Mouse (Mus musculus) mesoderm, embryonic 11.5 days (tissue): ENCODE measurements around the gene Prdx5.

Experiments used
- DNase-seq: peaks from one replicate; pipeline ENCODE4 v3.0.0-alpha.2; 2012; ENCODE audit warnings: low read depth, low spot score

Gene Prdx5

DNA sequence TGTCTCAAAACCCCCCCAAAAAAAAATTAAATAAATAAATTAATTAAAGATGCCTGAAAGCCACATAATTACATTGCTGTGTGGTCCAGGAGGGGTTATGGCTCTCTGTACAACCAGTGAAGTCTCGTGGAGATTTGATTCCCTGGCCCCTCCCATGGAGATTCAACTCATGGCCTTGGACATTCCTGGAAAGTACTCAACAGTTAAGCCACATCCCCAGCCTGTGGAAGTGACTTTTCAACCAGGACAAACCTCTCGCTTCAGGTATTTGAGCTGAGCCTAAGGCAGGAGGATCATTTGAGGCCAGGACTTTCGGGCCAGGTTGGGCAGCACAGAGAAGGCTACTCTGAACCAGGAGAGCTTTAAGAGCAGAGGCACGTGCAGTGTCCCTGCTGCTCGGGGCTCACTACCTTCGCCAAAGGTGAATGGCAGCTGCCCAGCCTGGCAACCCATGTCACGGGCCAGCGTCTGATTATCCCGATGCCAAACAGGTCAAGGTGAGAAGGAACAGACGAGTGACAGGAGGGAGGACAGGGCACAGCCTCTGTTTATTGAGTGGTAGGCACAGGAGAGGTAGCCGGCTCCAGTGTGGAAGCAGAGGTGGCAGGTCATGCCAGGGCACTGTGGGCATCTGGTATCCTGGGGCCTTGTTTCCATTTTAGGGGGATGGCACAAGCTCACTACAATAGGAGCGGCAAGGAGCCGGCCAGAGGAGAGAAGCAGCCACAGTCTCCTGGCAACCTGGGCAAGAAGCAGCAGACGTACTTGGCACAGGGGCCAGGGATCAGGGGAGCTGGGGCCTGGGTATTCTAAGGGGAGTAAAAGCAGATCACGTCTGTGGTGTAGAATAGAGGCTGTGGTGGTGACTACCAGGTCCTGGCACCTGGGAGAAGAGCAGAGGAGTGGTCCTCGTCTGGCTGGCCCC, 27.9 kb upstream of the Prdx5 start:
- DNase-seq, result no peak

DNA sequence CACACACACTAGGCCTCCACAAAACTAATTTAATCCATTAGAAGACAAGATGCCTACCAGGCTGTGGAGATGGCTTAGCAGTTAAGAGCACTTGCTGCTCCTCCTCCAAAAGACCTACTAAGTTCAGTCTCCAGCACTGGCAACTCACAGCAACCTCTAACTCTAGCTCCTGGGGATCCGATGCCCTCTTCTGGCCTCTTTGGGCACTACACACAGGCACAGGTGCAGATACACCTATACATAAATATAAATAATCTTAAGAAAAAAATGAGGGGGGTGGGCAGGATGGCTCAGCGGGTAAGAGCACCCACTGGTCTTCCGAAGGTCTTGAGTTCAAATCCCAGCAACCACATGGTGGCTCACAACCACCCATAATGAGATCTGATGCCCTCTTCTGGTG, 26.4 kb upstream of the Prdx5 start:
- no peak for DNase-seq

DNA sequence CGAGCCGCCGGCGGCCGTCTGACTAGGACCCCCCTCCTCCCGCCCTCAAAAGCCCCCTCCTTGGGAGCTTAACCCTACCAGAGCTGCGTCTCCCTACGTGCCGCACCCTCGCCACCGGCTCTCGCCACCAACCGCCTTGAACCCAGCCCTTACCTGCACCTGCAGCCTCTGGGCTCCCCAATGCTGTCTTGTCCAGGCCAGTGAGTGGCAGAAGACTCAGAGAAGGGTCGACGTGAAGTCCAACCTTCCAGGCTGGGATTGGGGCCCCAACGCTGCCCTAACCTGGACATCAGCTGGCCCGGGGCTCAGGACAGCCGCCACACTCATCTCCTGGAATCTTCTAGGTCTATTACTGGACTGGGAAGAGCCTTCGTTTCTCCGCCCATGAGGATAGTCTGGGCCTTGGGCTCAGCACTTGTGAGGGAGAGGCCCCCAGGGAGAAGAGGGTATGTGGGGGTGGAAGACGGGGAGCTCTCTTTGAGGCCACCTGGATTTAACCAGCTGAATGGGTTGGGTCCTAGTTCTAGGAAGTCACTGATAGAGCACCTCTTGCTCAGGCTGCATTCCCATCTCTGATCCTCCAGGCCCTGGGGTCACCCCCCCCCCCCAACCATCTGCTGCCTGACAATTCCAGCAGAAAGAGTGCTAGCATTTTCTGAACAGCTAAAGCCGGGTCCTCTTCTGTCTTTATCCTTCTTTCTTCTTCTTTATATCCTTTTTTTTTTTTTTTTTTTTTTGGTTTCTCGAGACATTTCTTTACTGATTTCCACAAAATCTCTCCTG, 24.5 kb upstream of the Prdx5 start, which contains the start of gene Kcnk4:
TSS of gene Kcnk4 (minus strand) at position 321 of the 783 bp plus-strand sequence.
- no peak for DNase-seq

DNA sequence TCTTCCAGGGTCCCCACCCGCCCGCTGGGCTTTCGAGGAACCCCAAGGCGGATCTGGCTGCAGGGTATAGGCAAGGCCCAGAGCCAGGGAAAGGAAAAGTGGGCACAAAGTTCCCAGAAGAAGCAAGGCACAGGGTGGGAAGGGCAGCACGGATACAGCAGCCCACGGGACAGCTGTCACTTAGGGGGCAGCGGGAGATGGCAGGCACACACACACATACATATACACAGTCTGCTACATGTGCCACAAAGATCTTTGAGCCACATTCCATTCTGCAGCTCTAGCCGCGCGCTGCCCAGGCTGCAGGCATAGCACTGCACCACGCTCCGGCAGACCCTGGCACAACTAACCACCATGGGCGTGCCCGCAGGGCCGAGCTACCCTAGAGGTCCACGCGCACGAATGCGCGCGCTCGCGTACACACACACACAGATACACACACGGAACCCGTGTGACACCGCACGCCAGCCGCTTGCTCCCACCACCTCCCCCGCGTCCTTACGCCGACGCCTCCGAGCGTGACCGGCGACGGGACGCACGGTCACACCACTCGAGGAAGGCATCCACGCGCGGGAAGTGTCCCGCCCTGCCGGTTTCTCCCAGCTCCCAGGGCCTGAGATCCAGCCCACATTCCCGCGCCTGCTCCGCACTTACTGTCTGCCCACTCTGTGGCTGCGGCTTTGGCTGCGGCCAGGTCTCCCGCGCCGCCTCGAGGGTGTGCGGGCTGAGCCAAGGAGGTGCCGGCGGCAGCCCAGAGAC, 23.7 kb upstream of the Prdx5 start:
- no peak for DNase-seq

DNA sequence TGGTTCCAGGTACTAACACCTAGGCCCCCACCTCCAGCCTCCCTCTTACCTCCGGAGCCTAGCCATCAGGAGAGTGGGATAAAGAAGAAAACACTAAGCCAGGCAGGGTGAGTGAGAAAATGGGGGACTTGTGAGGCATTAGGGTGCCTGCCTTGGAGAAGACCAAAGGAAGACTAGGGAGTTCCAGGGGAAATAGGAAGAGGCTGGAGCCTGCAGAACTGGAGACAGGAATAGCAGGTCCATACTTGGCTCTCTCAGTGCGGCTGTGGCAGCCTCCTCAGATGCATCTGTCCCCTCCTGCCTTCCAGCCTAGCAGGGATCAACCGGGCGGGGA, 23.2 kb upstream of the Prdx5 start:
- DNase-seq, result no peak

DNA sequence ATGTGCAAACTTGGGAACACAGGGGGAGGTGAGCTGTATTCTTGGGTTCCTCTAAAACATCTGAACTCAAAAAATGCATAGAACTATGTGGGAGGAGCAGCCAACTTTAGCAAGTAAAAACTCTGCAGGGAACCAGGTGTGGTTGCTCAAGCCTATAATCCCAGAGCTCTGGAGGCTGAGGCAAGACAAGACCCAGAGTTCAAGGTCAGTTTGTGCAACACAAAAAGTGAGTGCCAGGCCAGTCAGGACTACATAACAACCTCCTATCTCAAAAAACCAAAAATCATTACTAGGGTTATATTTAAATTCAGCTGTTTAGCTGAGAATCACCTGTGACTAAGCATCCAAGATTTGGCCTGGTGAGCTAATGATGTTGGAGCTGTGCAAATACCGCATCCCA, 22.1 kb upstream of the Prdx5 start:
- no peak for DNase-seq

DNA sequence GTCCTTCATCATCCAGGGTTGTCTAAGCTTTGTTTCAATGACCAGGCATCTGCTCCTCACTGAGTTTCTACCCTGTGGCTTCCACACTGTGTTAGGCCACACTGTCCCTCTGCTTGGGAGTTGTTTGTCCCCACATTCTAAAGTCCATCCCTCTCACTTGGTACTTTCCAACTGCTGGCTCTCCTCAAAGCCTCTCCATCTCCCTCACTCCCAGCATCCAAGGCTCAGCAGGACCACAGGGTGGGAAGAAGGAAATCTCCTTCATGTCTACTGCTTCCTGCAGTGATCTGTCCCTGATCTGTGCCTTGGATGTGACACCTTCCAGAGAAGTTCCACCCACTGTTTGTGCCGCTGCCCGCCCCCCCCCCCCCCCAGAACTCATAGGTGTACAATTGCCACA, 21.1 kb upstream of the Prdx5 start:
- no peak for DNase-seq

DNA sequence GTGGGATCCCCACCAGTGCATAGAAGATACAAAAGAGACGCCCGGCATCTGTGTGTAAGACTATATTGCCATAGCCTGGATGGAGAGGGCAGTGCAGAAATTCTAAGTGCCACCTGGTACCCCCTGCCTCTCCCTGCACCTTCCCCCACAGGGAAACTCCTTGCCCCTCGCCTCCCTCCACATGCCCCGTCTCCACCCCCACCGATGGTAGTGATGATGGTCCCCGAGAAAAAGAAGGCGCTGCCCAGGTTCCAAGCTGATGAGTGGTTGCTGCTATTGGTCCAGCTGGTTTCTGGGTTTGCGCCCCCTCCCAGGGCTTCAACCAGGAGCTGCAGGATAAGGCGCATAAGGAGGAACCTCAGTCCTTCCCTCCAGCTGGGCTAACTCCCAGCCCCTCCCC, 18.2 kb upstream of the Prdx5 start:
- DNase-seq, result no peak

DNA sequence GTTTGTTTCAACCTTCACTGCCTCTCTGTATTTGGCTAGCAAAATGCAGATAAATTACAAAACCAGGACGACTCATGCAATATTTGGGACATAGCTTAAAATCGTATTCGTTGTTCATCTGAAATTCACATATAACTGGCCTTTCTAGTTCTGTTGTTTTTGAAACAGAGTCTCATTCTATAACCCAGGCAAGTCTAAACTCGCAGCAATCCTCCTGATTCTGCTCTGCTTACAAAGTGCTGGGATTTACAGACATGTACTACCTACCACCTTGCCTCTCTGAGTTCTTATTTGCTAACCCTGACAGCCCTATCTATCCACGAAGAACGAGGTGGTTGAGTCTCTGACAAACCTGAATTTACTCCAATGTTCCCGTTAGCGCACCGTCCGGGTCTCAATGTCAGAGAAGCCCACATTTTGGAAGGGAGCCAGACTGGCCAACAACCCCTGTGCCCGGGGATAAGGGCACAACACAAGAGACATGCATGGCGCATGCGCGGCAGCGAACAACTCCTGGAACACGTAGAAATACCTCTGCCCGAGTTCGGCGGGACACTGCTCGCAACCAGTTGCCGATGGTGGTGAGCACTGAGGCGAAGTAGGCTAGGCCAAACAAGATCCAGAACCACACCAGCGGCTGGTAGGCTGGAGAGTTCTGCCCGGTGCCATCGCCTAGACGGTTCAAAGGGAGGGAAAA, 16.8 kb upstream of the Prdx5 start:
- DNase-seq, result no peak

DNA sequence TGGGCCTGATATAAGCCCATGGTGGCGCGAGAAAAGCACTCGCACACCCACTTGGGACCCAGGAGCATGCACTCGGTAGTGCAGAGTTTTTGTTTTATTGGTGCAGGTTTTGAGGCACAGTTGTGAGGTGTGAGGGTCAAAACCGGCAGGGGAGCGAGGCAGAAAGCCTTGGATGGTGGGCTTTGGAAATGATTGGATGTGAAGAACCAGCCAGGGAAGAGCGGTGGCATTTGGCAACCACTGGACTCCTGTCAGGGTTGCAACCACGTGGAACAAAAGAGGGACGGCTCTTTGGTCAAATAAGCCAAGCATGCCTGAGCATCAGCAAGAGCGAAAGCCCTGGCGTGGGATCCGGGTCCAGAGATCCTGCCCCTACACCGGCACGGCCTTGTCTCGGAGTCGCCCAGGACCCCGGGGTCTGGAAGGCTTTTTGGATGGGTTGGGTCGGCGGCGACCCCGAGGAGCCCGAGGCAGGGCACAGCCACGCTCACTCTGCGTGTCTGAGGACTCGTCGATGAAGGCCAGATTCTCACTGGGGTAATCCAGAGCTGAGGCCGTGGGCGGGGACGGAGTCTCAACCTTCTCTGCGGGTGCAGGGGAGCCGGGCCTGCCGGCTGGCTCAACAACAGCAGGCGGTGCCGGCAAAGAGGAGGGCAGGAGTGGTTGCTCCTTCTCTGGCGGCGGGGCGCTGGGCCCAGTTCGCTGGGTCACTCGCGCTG, 15.9 kb upstream of the Prdx5 start:
- DNase-seq, result no peak

DNA sequence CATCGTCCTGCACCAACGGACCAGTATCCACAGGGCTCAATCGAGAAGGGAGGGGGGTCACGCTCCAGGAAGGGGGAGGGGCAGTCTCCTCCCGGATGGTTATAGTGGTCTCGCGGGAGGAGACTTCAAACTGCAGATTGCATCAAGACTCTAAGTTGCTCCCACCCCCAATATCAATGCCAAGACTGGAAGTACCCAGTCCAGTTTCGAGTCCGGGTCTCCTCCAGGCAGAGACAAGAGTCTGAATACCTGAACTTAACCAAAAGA, 15.3 kb upstream of the Prdx5 start, which contains the start of gene Catsperz:
TSS of gene Catsperz (minus strand) at position 74 of the 267 bp plus-strand sequence.
- DNase-seq, result no peak

DNA sequence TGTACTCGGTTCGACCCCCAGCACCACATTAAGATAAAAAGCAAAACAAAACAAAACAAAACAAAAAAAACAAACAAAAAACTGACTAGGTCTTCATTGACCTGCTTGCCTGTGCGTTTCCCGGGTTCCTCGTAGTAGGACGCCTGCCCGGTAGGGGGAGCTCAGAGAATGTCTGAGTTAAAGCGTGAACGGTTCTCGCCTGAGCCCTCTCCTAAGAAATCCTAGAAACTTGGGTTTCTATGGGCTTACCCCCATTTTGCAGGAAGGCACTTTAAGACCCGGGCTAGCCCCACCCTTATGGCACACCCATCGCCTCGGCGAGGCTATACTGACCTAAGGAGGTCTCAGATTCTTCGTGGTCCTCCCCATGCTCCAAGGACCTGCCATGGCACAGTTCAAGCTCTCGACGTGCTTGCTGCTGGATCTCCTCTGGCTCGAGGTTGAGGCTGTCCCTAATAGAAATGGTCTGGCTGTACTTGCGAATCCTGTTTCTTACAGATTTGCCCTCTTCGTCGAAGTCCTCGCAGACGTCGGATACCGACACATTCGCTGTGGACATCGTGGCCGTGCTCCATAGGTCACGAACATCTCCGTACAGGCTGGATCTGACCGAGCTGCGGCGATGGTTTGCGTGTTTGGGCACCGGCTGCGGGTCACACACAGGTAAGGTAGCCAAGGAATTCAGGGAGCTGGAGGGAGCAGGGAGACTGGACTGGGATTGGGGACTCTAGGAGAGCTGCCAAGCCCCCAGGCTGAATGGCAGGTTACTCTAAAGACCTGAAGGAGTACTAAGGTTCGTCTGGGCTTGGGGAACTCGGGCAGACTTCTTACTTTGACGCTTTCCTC, 14.8 kb upstream of the Prdx5 start:
- peak; percentile 68 for DNase-seq

DNA sequence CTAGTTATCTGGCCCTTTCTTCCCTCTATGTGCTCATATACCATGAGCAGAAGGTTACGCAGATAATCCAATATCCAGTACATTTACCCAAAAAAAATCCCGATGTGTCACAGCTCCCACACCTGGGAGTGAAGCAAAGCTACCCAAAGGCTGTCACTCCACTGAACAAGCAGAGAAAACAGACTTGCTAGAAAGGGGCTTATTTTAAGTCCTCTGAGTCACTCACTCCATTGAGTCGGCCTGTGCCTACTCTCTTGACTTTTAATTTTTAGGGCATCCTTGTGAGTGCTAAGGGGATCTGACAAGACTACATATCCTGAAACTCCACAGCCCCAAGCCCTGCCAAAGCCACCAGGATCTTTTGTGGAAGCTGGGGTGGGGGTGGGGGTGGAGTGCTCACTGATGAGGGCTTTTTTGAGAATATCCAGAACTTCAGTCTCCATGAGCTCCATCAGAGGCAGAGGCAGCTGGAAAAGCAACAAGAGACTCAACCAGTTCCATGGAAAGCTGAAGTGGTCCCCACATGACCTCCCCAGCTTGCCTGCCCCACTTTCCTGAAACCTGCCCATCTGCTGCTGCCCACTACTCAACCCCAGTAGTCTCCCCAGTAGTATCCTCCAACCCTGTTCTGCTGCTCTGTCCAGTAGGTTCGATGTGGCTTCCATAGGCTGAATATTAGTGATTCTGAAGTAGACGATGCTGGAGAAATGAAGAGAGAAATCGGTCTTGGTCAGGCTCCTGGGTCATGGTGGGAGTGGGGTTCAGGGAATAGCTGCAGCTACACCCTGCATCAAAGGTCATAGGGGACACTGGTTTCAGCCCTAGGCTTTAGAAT, 13.2 kb upstream of the Prdx5 start:
- no peak for DNase-seq

DNA sequence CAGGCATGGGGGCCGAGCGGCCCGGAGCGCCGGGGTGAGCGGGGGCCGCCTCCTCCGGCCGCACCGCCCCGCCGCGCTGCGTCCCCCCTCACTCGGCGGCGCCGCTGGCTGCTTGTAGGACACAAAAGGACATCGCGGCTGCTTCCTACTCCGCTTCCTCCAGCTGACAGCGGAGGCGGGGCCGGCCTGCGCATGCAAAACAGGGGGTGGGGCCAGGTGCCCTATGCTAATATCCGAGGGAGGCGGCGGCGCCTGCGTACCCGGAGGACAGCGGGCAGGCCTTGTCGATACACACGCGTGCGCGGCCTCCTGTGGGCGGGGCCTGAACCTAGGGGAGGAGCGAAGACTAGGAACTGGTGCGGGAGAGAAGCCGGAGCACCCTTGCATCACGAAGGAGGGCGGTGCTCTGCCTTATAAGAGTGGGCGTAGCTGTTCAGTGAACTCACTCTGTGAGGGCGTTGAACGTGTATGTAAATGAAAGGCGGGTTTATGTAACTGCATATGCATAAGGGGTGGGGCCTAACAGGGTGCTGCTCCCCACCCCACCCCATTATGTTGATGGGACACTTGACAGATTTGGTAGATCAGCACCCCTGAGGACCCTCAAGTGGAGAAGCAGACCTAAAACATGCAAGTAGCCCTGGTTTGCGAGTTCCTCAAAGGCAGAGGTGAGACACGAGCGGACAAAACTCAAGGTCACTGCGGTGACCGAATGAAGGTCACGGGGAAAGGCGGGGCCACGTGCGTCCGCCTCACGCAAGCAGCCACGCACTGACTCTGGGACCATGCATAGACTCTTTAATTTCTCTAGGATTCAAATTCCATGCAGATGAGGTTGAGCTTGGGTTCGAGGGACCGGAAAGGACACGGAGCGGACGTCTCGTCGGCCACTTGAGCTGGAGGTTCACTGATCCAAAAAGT, 12.0 kb upstream of the Prdx5 start, which contains the start of gene Esrra:
TSS of gene Esrra (minus strand) at position 167 of the 921 bp plus-strand sequence.
- DNase-seq, result peak; percentile 100

DNA sequence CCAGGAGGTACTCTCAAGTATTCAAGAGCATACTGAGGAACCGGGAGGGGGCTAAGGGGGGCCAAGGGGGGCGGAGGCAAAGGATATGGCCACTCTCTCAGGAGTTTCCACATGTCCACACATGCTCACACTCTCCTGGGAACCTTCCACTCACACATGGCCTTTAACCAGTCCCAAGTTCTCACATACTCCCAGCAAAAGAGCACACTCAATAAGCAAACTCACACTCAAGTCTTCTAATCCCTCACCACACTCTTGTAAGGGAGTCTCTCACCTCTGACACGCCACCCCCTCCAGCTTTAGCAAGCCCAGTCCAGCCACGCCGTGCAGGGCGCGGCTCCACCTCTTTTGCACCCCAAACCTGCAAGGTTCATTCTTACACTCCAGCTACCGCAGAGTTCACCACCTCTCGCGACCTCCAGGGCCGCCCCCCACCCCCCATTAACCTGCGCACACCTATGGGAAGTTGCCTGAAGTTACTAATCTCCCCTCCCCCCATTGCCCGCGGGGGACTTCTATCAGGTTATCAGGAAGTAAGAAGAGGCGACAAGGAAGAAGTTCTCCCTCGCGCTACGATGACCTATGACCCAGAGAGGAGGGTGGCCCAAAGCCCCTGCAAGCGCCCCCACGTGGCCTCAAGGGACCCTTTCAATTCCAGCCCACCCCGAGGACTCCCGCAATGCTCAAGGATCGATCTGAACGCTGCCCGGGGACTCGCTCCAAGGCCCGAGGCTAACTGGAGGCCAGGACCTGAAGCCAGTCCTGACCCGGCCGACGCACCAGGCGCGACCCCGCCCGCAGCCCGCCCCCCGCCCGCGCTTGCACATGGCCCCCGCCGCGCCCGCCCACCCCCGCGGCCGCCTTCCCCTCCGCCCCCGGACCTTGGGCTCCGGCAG, 11.1 kb upstream of the Prdx5 start:
- no peak for DNase-seq

DNA sequence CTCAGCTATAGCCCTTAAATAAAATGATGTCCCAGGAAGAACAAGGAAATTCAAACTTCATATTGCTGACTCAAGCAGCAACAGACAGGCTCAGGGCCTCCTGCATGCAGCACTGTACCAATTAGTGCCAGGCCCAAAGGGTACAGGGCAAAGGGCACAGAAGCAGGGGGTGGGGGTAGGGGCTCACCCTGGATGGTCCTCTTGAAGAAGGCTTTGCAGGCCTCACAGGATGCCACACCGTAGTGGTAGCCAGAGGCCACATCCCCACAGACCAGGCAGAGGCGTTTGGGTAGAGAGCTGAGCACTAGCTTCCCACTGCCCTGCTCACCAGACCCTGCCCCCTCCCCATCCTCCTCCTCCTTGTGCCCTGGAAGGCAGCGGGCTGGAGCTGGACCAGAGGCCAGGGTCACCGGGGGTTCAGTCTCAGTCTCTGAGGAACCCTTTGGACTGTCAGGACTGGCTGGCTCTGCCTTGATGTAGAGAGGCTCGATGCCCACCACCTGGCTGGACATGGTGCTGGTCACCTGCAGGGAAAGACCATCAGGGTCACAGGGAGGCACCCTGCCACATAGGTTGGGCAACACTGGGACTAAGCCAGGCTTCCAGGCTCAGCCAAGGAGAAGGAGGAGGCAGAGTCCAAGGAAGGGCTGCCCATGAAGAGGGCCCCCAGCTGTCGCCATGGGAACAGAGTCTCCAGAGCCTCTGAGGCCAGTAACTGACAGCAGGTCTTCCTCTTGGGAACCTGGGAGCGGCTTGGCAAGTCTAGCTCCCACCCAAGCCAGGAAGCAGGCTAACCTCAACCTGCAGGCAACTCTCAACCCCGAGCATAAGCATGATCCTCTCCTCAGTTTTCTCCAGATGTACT, 10.2 kb upstream of the Prdx5 start:
- no peak for DNase-seq
